Mouse (Mus musculus) forebrain, embryonic 11.5 days (tissue): ENCODE measurements around the gene Sik3. TPM values are rescaled to one million over a fixed set of nuclear protein-coding genes. Genes with fewer than 3 reads are reported as not detected.
"Not testable (repeated sequence)": the region's sequence is repeated elsewhere in the genome, so short reads cannot be mapped to it uniquely, and the experiment has no call there.

ENCODE experiments used
- ATAC-seq: fragments of 200-750 bp; cut with Nextera tagmentation; replicated peaks from 2 replicates; pipeline ENCODE4 v1.8.0; 2017; ENCODE audit warnings: moderate TSS enrichment; ENCODE audit not compliant: low FRiP score
- DNase-seq: peaks from one replicate; pipeline ENCODE4 v3.0.0-alpha.2; 2017; ENCODE audit warnings: low spot score
- H3K27ac ChIP-seq: fragments of 300-500 bp; sonication (generic); 2 replicates; pipeline ENCODE4 v1.5.1; 2014; ENCODE audit warnings: low read depth, low read length
- H3K27me3 ChIP-seq: fragments of 300-500 bp; sonication (generic); 2 replicates; pipeline ENCODE4 v1.6.1; 2014; ENCODE audit warnings: mild to moderate bottlenecking, low read length, mixed read lengths; ENCODE audit not compliant: control insufficient read depth, insufficient read depth
- H3K36me3 ChIP-seq: fragments of 300-500 bp; sonication (generic); 2 replicates; pipeline ENCODE4 v1.6.1; 2014; ENCODE audit warnings: mild to moderate bottlenecking, low read length, moderate library complexity, mixed read lengths; ENCODE audit not compliant: control insufficient read depth, insufficient read depth
- H3K4me1 ChIP-seq: fragments of 300-500 bp; sonication (generic); replicated peaks from 2 replicates; pipeline ENCODE4 v1.6.1; 2014; ENCODE audit warnings: low read length, mixed read lengths; ENCODE audit not compliant: control insufficient read depth, insufficient read depth
- H3K4me2 ChIP-seq: fragments of 300-500 bp; sonication (generic); 2 replicates; pipeline ENCODE4 v1.6.1; 2014; ENCODE audit warnings: low read depth, mild to moderate bottlenecking, low read length, moderate library complexity, mixed read lengths; ENCODE audit not compliant: severe bottlenecking
- H3K4me3 ChIP-seq: fragments of 300-500 bp; sonication (generic); 2 replicates; pipeline ENCODE4 v1.5.1; 2014; ENCODE audit warnings: low read depth, low read length
- H3K9ac ChIP-seq: fragments of 300-500 bp; sonication (generic); 2 replicates; pipeline ENCODE4 v1.6.1; 2014; ENCODE audit warnings: low read length
- H3K9me3 ChIP-seq: fragments of 300-500 bp; sonication (generic); 2 replicates; pipeline ENCODE4 v1.6.1; 2016; ENCODE audit warnings: low read length, mixed read lengths; ENCODE audit not compliant: control insufficient read depth
- WGBS: fragments of 180-500 bp; shearing (Covaris S2); extraction: QIAGEN DNeasy Blood & Tissue Kit; methylation state at CpG from one replicate; pipeline ENCODE4 v1.1.7; 2014; 5-methylcytosine and 5-hydroxymethylcytosine counted together
- polyA plus RNA-seq: library from polyadenylated mRNA; unstranded; fragments of >200 nt; fragmentation: Nextera tagmentation; extraction: Ambion mirVana; gene quantifications from 2 replicates; pipeline ENCODE4 v1.2.1, GENCODE M21; 2014

Gene Sik3
- polyA plus RNA-seq, 1 experiment from 2014 or later: 11.3 TPM

- H3K27me3 ChIP-seq: no peaks in the 10 kb centered on the region
- no peak for ATAC-seq
Observed at GRCm38 (mm10) chr9:46090066-46090465, 77.4 kb downstream of the Sik3 start.

GRCm38 (mm10) chr9:46091157-46091556 lies 78.5 kb downstream of the Sik3 start:
- H3K4me3 ChIP-seq, H3K27ac ChIP-seq, ATAC-seq, H3K27me3 ChIP-seq, H3K4me1 ChIP-seq, DNase-seq, H3K9ac ChIP-seq, H3K36me3 ChIP-seq, H3K9me3 ChIP-seq, H3K4me2 ChIP-seq: not testable (repeated sequence)
- WGBS: 61% methylated on average over 1 of the region's 1 CpGs

More at GRCm38 (mm10) chr9:46090066-46090465, 77.4 kb downstream of the Sik3 start:
- no peak for DNase-seq
- H3K4me1 ChIP-seq: no peaks in the 10 kb centered on the region
- 38% methylated on average over 4 of the region's 4 CpGs for WGBS
- no peaks in the 10 kb centered on the region for H3K9me3 ChIP-seq
- H3K4me3 ChIP-seq: no peak overlapping the region
- H3K9ac ChIP-seq: no peak overlapping the region
- no peaks in the 10 kb centered on the region for H3K36me3 ChIP-seq
- H3K27ac ChIP-seq: no peak overlapping the region
- no peak overlapping the region for H3K4me2 ChIP-seq

- 96% methylated on average over 6 of the region's 6 CpGs for WGBS
- no peak for ATAC-seq
Observed at GRCm38 (mm10) chr9:46092633-46093032, 80.0 kb downstream of the Sik3 start.

GRCm38 (mm10) chr9:46098360-46098985 lies 85.9 kb downstream of the Sik3 start:
- no peak overlapping the region for H3K4me2 ChIP-seq
- H3K9me3 ChIP-seq: no peaks in the 10 kb centered on the region
- no peak overlapping the region for H3K9ac ChIP-seq
- 92% methylated on average over 15 of the region's 15 CpGs for WGBS
- no peaks in the 10 kb centered on the region for H3K4me1 ChIP-seq
- H3K27ac ChIP-seq: no peak overlapping the region
- no peaks in the 10 kb centered on the region for H3K27me3 ChIP-seq
- ATAC-seq: no peak
- DNase-seq: no peak
- no peaks in the 10 kb centered on the region for H3K36me3 ChIP-seq
- no peak overlapping the region for H3K4me3 ChIP-seq

More at GRCm38 (mm10) chr9:46092633-46093032, 80.0 kb downstream of the Sik3 start:
- H3K4me3 ChIP-seq: no peak overlapping the region
- no peak overlapping the region for H3K27ac ChIP-seq
- H3K36me3 ChIP-seq: no peaks in the 10 kb centered on the region
- no peaks in the 10 kb centered on the region for H3K4me1 ChIP-seq
- no peaks in the 10 kb centered on the region for H3K9me3 ChIP-seq
- no peak for DNase-seq
- H3K9ac ChIP-seq: no peak overlapping the region
- H3K4me2 ChIP-seq: no peak overlapping the region
- H3K27me3 ChIP-seq: no peaks in the 10 kb centered on the region

- Histone ChIP-seq H3K4me3 (no peak overlapping the region), H3K27ac (no peak overlapping the region), H3K9ac (no peak overlapping the region), H3K4me2 (no peak overlapping the region), H3K27me3 (no peaks in the 10 kb centered on the region), H3K9me3 (no peaks in the 10 kb centered on the region), H3K36me3 (no peaks in the 10 kb centered on the region), H3K4me1 (no peaks in the 10 kb centered on the region)
- ATAC-seq (no peak), DNase-seq (peak; percentile 20)
- WGBS: 91% methylated on average over 5 of the region's 5 CpGs
Observed at GRCm38 (mm10) chr9:46099107-46099506, 86.5 kb downstream of the Sik3 start.

- no peak overlapping the region for H3K4me2 ChIP-seq
- no peaks in the 10 kb centered on the region for H3K36me3 ChIP-seq
- DNase-seq: no peak
- WGBS: 91% methylated on average over 7 of the region's 7 CpGs
- H3K27me3 ChIP-seq: no peaks in the 10 kb centered on the region
- H3K4me1 ChIP-seq: no peaks in the 10 kb centered on the region
- ATAC-seq: no peak
- H3K9ac ChIP-seq: no peak overlapping the region
- H3K27ac ChIP-seq: no peak overlapping the region
- H3K4me3 ChIP-seq: no peak overlapping the region
- H3K9me3 ChIP-seq: no peaks in the 10 kb centered on the region
Observed at GRCm38 (mm10) chr9:46103154-46103553, 90.5 kb downstream of the Sik3 start.

GRCm38 (mm10) chr9:46106105-46106504 lies 93.5 kb downstream of the Sik3 start:
- Histone ChIP-seq H3K9ac (no peak overlapping the region), H3K36me3 (no peaks in the 10 kb centered on the region)
- WGBS: 89% methylated on average over 9 of the region's 9 CpGs

GRCm38 (mm10) chr9:46110648-46111047 lies 98.0 kb downstream of the Sik3 start:
- 86% methylated on average over 7 of the region's 7 CpGs for WGBS
- Histone ChIP-seq H3K27ac (no peak overlapping the region; the same call in 1 of the 2 replicates), H3K4me3 (no peak overlapping the region), H3K4me2 (no peak overlapping the region), H3K27me3 (no peaks in the 10 kb centered on the region), H3K4me1 (peaks cover 13% of the 10 kb centered on the region), H3K36me3 (no peaks in the 10 kb centered on the region), H3K9ac (no peak overlapping the region), H3K9me3 (no peaks in the 10 kb centered on the region)
- ATAC-seq (no peak), DNase-seq (no peak)

More at GRCm38 (mm10) chr9:46106105-46106504, 93.5 kb downstream of the Sik3 start:
- no peak for ATAC-seq
- Histone ChIP-seq H3K27me3 (no peaks in the 10 kb centered on the region), H3K27ac (no peak overlapping the region), H3K9me3 (no peaks in the 10 kb centered on the region), H3K4me3 (no peak overlapping the region), H3K4me1 (no peaks in the 10 kb centered on the region), H3K4me2 (no peak overlapping the region)
- no peak for DNase-seq

- no peaks in the 10 kb centered on the region for H3K27me3 ChIP-seq
- peaks cover 13% of the 10 kb centered on the region for H3K4me1 ChIP-seq
- H3K36me3 ChIP-seq: no peaks in the 10 kb centered on the region
- no peak overlapping the region for H3K9ac ChIP-seq
- no peak for ATAC-seq
- H3K4me2 ChIP-seq: no peak overlapping the region
- H3K27ac ChIP-seq: no peak overlapping the region
- H3K4me3 ChIP-seq: no peak overlapping the region
- DNase-seq: no peak
- H3K9me3 ChIP-seq: no peaks in the 10 kb centered on the region
Observed at GRCm38 (mm10) chr9:46111334-46111733, 98.7 kb downstream of the Sik3 start.
